Mouse (Mus musculus) gastrocnemius, postnatal 4 days (tissue): ENCODE measurements around the gene Lce3e. TPM values are rescaled to one million over a fixed set of nuclear protein-coding genes. Genes with fewer than 3 reads are reported as not detected.

Experiments used
- DNase-seq, 2 experiments: peaks; one replicate each; pipeline ENCODE4 v3.0.0; 2021 to 2022; ENCODE audit warnings: low spot score in 2 of 2, mixed read lengths in 2 of 2
- long read RNA-seq, 2 experiments: library from polyadenylated mRNA; stranded (forward); transcript quantifications; one replicate each; pipeline ENCODE4 v2.0.0; 2021
- total RNA-seq, 2 experiments: library from RNA; stranded (reverse); gene quantifications; 2 replicates each; pipeline ENCODE4 v1.2.3; 2021

Gene Lce3e
- total RNA-seq = not detected
- long read RNA-seq, experiment 1 = 0 reads
- long read RNA-seq, experiment 2 = 0 reads

GRCm38 (mm10) chr3:92966761-92967160, at the start of gene Lce3e:
Lce3e (plus strand) TSS chr3:92967061.
- DNase-seq = no peak

GRCm38 (mm10) chr3:92920364-92920763, 46.5 kb upstream of the Lce3e start:
- no peak for DNase-seq

GRCm38 (mm10) chr3:92926130-92926529, 40.7 kb upstream of the Lce3e start, which contains the start of gene Lce3a:
Lce3a (minus strand) TSS chr3:92926230.
- DNase-seq = no peak

GRCm38 (mm10) chr3:92932679-92933078, 34.2 kb upstream of the Lce3e start, which contains the start of gene Lce3b:
Lce3b (plus strand) TSS chr3:92932979.
- DNase-seq = no peak

GRCm38 (mm10) chr3:92944186-92944585, 22.7 kb upstream of the Lce3e start, which contains the start of gene Lce3c:
Lce3c (plus strand) TSS chr3:92944486.
- DNase-seq = no peak

GRCm38 (mm10) chr3:92957090-92957489, 9.8 kb upstream of the Lce3e start, which contains the start of gene Lce3d:
Lce3d (plus strand) TSS chr3:92957390.
- no peak for DNase-seq

GRCm38 (mm10) chr3:92978484-92978883, 11.6 kb downstream of the Lce3e start:
- DNase-seq = no peak

- DNase-seq = no peak
Measured at GRCm38 (mm10) chr3:92991926-92992325, 25.1 kb downstream of the Lce3e start, which contains the start of gene Lce3f. Lce3f (plus strand) TSS chr3:92992226.

- peak; percentile 47 to 72 for DNase-seq
Measured at GRCm38 (mm10) chr3:92998691-92999090, 31.8 kb downstream of the Lce3e start.

GRCm38 (mm10) chr3:93000621-93001020, 33.8 kb downstream of the Lce3e start:
- DNase-seq = no peak

- DNase-seq = no peak
Measured at GRCm38 (mm10) chr3:93002843-93003242, 36.0 kb downstream of the Lce3e start.

GRCm38 (mm10) chr3:93014378-93014801, 47.5 kb downstream of the Lce3e start:
- DNase-seq = peak; percentile 23 to 42

GRCm38 (mm10) chr3:93014871-93015270, 48.0 kb downstream of the Lce3e start:
- no peak for DNase-seq

- no peak for DNase-seq
Measured at GRCm38 (mm10) chr3:93015460-93016104, 48.7 kb downstream of the Lce3e start, which contains the start of gene Crct1. Crct1 (minus strand) TSS chr3:93015687.

Other genes with a start within 250 kb of the Lce3e start
- gene Lce1f, start 246.7 kb upstream of the Lce3e start, total RNA-seq = not detected
- gene Gm38119, start 228.0 kb upstream of the Lce3e start, total RNA-seq = not detected
- gene Lce1g, start 214.7 kb upstream of the Lce3e start, total RNA-seq = not detected
- gene Lce1h, start 202.0 kb upstream of the Lce3e start, total RNA-seq = not detected
- gene Lce1i, start 188.2 kb upstream of the Lce3e start, total RNA-seq = not detected
- not detected for gene Lce1j, start 176.5 kb upstream of the Lce3e start, total RNA-seq
- gene Lce1k, start 159.2 kb upstream of the Lce3e start, total RNA-seq = not detected
- gene Kprp, start 139.8 kb upstream of the Lce3e start, total RNA-seq = under 1 TPM in 1 of 2 experiments, not detected in 1; 0.13 TPM
- not detected for gene Lce1l, start 115.8 kb upstream of the Lce3e start, total RNA-seq
- gene 2310050C09Rik, start 96.8 kb upstream of the Lce3e start, total RNA-seq = not detected
- gene Lce3a, start 40.8 kb upstream of the Lce3e start, total RNA-seq = not detected
- gene Lce3b, start 34.1 kb upstream of the Lce3e start, total RNA-seq = not detected
- not detected for gene Lce3c, start 22.6 kb upstream of the Lce3e start, total RNA-seq
- gene Lce3d, start 9.7 kb upstream of the Lce3e start, total RNA-seq = not detected
- not detected for gene Lce3f, start 25.2 kb downstream of the Lce3e start, total RNA-seq
- under 1 TPM in 1 of 2 experiments, not detected in 1; 0.52 TPM for gene Crct1, start 48.6 kb downstream of the Lce3e start, total RNA-seq
- gene Lce1m, start 52.0 kb downstream of the Lce3e start, total RNA-seq = under 1 TPM in 1 of 2 experiments, not detected in 1; 0.62 TPM
- gene Gm4858, start 101.8 kb downstream of the Lce3e start, total RNA-seq = not detected
- gene Crnn, start 177.7 kb downstream of the Lce3e start, total RNA-seq = not detected
- under 1 TPM; 0.07 to 0.13 TPM for gene Flg2, start 230.2 kb downstream of the Lce3e start, total RNA-seq